Mouse (Mus musculus) kidney, embryonic 15.5 days (tissue): ENCODE data around the gene Gm26657. TPM values are rescaled to one million over a fixed set of nuclear protein-coding genes. Genes with fewer than 3 reads are reported as not detected.

Experiments
- ATAC-seq: fragments of 200-750 bp; cut with Nextera tagmentation; replicated peaks from 2 replicates; pipeline ENCODE4 v1.8.0; 2017; ENCODE audit warnings: moderate TSS enrichment; ENCODE audit not compliant: low FRiP score
- H3K27ac ChIP-seq: fragments of 300-500 bp; sonication (generic); 2 replicates; pipeline ENCODE4 v1.5.1; 2015; ENCODE audit warnings: mild to moderate bottlenecking, inconsistent platforms
- H3K27me3 ChIP-seq: fragments of 300-500 bp; sonication (generic); 2 replicates; pipeline ENCODE4 v1.6.1; 2015; ENCODE audit warnings: inconsistent platforms
- H3K36me3 ChIP-seq: fragments of 300-500 bp; sonication (generic); 2 replicates; pipeline ENCODE4 v1.6.1; 2015; ENCODE audit warnings: inconsistent platforms
- H3K4me1 ChIP-seq: fragments of 300-500 bp; sonication (generic); 2 replicates; pipeline ENCODE4 v1.6.1; 2015; ENCODE audit warnings: inconsistent platforms
- H3K4me2 ChIP-seq: fragments of 300-500 bp; sonication (generic); 2 replicates; pipeline ENCODE4 v1.6.1; 2015; ENCODE audit warnings: moderate library complexity, mild to moderate bottlenecking, inconsistent platforms
- H3K4me3 ChIP-seq: fragments of 300-500 bp; sonication (generic); replicated peaks from 2 replicates; pipeline ENCODE4 v1.5.1; 2015; ENCODE audit warnings: mild to moderate bottlenecking, inconsistent platforms
- H3K9ac ChIP-seq: fragments of 300-500 bp; sonication (generic); 2 replicates; pipeline ENCODE4 v1.6.1; 2015; ENCODE audit warnings: mild to moderate bottlenecking, inconsistent platforms
- H3K9me3 ChIP-seq: fragments of 300-500 bp; sonication (generic); replicated peaks from 2 replicates; pipeline ENCODE4 v1.6.1; 2016; ENCODE audit warnings: inconsistent platforms
- WGBS: fragments of 180-500 bp; shearing (Covaris S2); methylation state at CpG from one replicate; pipeline ENCODE4 v1.1.7; 2015; ENCODE audit warnings: mixed read lengths; 5-methylcytosine and 5-hydroxymethylcytosine counted together
- polyA plus RNA-seq: library from polyadenylated mRNA; unstranded; fragments of >200 nt; fragmentation: Nextera tagmentation; extraction: Ambion mirVana; gene quantifications from 2 replicates; pipeline ENCODE4 v1.2.1, GENCODE M21; 2015

The Gm26657 gene
- polyA plus RNA-seq, 1 experiment from 2014 or later, result not detected

DNA sequence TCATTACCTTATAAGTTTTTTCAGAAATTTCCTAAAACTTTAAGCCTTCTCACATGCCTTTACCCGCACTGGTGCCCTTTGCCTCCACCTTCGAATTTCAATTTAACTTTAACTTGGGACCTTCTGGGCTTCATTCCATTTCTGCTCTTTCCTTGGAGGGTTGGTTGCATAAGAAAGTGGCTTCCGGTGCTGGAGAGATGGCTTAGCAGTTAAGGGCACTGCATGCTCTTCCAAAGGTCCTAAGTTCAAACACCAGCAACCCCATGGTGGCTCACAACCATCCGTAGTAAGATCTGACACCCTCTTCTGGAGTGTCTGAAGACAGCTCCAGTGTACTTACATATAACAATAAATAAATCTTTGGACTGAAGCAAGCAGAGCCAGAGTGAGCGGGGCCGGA is 16.6 kb upstream of the Gm26657 start:
- 90% methylated on average over 6 of the region's 6 CpGs for WGBS
- Histone ChIP-seq H3K4me1 (peaks cover 11% of the 10 kb centered on the region; the same call in 1 of the 2 replicates), H3K27ac (no peak overlapping the region), H3K36me3 (no peaks in the 10 kb centered on the region), H3K27me3 (no peaks in the 10 kb centered on the region), H3K9me3 (no peaks in the 10 kb centered on the region), H3K9ac (no peak overlapping the region), H3K4me3 (no peak overlapping the region), H3K4me2 (no peak overlapping the region)
- no peak for ATAC-seq

DNA sequence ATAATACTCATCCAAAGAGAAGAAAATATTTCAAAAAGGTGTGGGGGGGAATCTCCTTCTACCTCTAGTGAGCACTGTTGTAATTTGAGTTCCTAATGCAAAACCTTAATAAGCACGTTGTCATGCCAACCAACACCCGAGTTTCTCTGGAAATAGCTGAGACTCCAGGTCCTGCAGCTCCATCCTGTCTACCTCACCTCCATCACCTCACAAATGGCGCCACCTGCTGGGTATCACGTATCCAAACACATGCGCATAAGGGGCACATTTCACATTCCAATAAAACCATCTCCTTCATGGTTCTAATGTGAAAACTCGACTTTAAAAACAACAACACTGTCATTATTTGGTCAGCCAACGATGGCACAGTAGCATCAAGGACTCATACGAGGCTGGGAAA is 14.0 kb upstream of the Gm26657 start:
- Histone ChIP-seq H3K4me3 (no peak overlapping the region), H3K27me3 (no peaks in the 10 kb centered on the region), H3K9ac (no peak overlapping the region), H3K9me3 (no peaks in the 10 kb centered on the region), H3K27ac (no peak overlapping the region), H3K4me1 (no peaks in the 10 kb centered on the region), H3K4me2 (no peak overlapping the region), H3K36me3 (no peaks in the 10 kb centered on the region)
- WGBS, result 62% methylated on average over 8 of the region's 8 CpGs
- no peak for ATAC-seq

DNA sequence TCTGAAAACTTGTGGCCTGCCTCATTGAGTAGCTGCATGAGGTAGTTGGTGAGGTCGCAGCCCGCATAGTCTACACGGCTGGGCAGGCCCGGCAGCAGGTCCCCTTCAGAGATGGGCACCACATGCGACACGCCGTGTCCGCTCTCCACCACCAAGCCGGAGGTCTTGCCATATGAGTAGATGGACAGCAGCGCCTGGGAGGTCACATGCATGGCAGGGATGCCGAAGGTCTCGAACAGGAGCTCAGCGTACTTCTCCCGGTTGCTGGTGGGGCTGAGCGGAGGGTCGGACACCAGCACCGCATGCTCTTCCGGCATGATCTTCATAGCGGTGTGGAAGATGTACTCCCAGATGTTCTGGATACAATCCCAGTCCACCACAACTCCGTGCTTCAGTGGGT is 741 bp downstream of the Gm26657 start:
- no peaks in the 10 kb centered on the region for H3K4me1 ChIP-seq
- no peak overlapping the region for H3K4me2 ChIP-seq
- H3K9ac ChIP-seq, result no peak overlapping the region
- no peaks in the 10 kb centered on the region for H3K9me3 ChIP-seq
- H3K4me3 ChIP-seq, result no peak overlapping the region
- H3K27me3 ChIP-seq, result no peaks in the 10 kb centered on the region
- 93% methylated on average over 20 of the region's 20 CpGs for WGBS
- peaks cover 17% of the 10 kb centered on the region; the same call in 1 of the 2 replicates for H3K36me3 ChIP-seq
- no peak for ATAC-seq
- H3K27ac ChIP-seq, result no peak overlapping the region

DNA sequence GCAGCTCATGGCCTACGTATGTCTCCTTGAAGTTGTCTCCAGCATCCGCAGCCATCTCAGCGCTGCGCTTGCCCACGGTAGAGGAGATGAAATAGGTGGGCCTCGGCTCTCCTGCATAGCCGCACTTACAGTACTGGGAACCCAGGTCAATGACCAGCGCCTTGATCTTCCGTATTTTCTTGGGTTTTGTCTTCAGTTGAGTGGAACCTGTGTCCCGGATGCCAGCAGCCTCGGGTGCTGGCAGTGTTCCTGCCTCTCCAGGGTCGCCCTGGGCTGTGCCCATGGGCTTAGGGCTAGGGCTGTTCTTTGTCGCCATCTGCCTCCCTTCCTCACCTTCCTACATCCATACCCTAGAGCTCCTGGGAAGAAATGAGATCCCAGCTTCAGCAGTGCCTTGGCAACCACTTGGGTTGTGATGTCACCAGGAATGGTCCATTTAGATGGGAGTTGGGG is 1.2 kb downstream of the Gm26657 start, which contains the start of gene Actl7b:
TSS of gene Actl7b (minus strand) at position 403 of the 453 bp plus-strand sequence.
- WGBS, result 95% methylated on average over 13 of the region's 13 CpGs
- no peaks in the 10 kb centered on the region for H3K9me3 ChIP-seq
- H3K4me1 ChIP-seq, result no peaks in the 10 kb centered on the region
- ATAC-seq, result no peak
- H3K36me3 ChIP-seq, result peaks cover 17% of the 10 kb centered on the region
- H3K9ac ChIP-seq, result no peak within 1 kb of the TSS
- H3K4me2 ChIP-seq, result no peak within 1 kb of the TSS
- no peaks in the 10 kb centered on the region for H3K27me3 ChIP-seq
- H3K4me3 ChIP-seq, result no peak within 1 kb of the TSS
- no peak within 1 kb of the TSS for H3K27ac ChIP-seq

DNA sequence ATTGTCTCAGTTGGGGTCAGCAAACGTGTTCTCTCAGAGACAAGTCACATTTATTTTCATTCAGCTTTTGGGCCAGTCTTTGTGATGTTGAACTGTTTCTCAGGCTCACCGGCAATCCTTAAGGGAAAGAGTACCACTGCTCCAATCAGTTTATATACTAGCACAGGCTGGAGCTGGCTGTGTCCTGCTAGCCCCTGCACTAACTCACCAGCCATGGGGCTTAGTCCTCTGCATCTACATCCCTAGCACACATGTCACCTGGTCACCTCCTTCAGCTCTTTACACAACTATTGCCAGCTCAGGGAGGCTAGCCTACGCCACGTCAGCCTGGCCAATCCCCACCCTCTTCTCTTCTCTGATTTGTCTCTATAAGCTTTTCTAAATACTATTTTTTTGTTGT is 2.8 kb downstream of the Gm26657 start:
- 90% methylated on average over 4 of the region's 4 CpGs for WGBS
- Histone ChIP-seq H3K4me1 (no peaks in the 10 kb centered on the region), H3K9me3 (no peaks in the 10 kb centered on the region), H3K36me3 (peaks cover 29% of the 10 kb centered on the region), H3K27ac (no peak overlapping the region), H3K9ac (no peak overlapping the region), H3K4me3 (no peak overlapping the region), H3K4me2 (no peak overlapping the region), H3K27me3 (no peaks in the 10 kb centered on the region)
- no peak for ATAC-seq

DNA sequence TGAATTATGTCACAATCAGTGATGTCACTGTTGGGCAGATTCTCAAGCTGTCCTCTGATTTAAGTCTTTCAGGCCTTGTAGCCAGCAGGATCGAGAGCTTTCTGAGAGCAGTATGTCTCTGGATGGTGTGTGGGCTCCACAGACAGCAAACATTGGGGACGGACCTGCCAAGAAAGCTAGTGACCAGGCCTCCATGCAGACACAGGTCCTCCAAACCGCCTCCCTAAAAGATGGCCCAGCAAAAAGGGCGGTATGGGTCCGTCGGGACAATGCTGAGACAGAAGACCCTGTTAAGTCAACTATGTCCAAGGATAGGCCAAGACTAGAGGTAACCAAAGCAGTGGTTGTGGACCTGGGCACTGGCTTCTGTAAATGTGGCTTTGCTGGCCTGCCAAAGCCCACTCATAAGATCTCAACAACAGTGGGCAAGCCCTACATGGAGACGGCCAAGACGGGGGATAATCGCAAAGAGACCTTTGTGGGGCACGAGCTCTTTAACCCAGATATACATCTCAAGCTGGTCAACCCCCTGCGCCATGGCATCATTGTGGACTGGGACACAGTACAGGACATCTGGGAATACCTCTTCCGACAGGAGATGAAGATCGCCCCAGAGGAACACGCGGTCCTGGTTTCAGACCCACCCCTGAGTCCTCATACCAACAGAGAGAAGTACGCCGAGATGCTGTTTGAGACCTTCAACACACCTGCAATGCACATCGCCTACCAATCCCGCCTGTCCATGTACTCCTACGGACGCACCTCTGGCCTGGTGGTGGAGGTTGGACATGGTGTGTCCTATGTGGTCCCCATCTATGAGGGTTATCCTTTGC is 3.7 kb downstream of the Gm26657 start, which contains the start of gene Actl7a:
TSS of gene Actl7a (plus strand) at position 51 of the 833 bp plus-strand sequence.
- H3K36me3 ChIP-seq, result peaks cover 37% of the 10 kb centered on the region
- H3K4me1 ChIP-seq, result no peaks in the 10 kb centered on the region
- no peaks in the 10 kb centered on the region for H3K9me3 ChIP-seq
- no peaks in the 10 kb centered on the region for H3K27me3 ChIP-seq
- no peak within 1 kb of the TSS for H3K27ac ChIP-seq
- H3K4me2 ChIP-seq, result no peak within 1 kb of the TSS
- WGBS, result 97% methylated on average over 21 of the region's 21 CpGs
- no peak for ATAC-seq
- H3K4me3 ChIP-seq, result no peak within 1 kb of the TSS
- H3K9ac ChIP-seq, result no peak within 1 kb of the TSS

DNA sequence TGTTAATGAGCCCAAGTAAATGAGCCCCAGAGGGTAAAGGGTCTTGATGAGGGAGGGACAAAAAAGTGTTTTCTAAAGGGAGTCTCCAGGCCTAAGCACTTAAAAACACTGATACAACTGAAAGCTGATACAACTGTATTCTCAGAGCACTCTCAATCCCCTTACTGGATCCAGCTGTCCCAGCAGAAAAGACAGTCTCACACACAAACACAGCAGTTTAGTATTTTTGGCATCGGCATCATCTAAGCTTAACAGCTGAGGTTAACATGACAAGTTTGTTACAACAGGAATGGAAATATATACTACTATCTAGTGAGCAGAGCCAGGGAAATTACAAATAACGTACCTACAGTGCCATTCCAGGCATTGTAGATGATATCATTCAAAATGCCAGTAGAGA is 6.5 kb downstream of the Gm26657 start:
- H3K9ac ChIP-seq, result no peak overlapping the region
- H3K27me3 ChIP-seq, result no peaks in the 10 kb centered on the region
- ATAC-seq, result no peak
- H3K4me3 ChIP-seq, result no peak overlapping the region
- peaks cover 63% of the 10 kb centered on the region for H3K36me3 ChIP-seq
- WGBS, result 74% methylated on average over 2 of the region's 2 CpGs
- H3K4me1 ChIP-seq, result no peaks in the 10 kb centered on the region
- no peak overlapping the region for H3K4me2 ChIP-seq
- no peaks in the 10 kb centered on the region for H3K9me3 ChIP-seq
- H3K27ac ChIP-seq, result no peak overlapping the region

DNA sequence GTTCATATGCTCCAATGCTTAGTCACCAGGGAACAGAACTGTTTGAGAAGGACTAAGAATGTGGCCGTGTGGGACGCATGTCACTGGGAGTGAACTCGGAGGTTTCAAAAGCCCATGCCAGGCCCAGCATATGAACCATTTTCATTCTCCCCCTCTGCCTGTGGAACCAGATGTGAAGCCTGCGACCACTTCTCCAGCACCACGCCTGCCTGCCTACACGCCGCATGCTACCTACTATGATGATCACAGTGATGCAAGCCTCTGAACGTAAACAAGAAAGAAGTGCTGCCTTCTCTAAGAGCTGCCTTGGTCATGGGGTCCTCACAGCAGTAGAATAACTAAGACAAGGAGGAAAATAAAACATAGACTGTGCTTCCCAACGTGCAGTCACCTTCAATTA is 7.6 kb downstream of the Gm26657 start:
- no peaks in the 10 kb centered on the region for H3K9me3 ChIP-seq
- H3K27me3 ChIP-seq, result no peaks in the 10 kb centered on the region
- no peak overlapping the region for H3K4me2 ChIP-seq
- ATAC-seq, result no peak
- H3K4me3 ChIP-seq, result no peak overlapping the region
- 94% methylated on average over 9 of the region's 9 CpGs for WGBS
- H3K4me1 ChIP-seq, result no peaks in the 10 kb centered on the region
- H3K36me3 ChIP-seq, result peaks cover 71% of the 10 kb centered on the region
- no peak overlapping the region for H3K27ac ChIP-seq
- H3K9ac ChIP-seq, result no peak overlapping the region

DNA sequence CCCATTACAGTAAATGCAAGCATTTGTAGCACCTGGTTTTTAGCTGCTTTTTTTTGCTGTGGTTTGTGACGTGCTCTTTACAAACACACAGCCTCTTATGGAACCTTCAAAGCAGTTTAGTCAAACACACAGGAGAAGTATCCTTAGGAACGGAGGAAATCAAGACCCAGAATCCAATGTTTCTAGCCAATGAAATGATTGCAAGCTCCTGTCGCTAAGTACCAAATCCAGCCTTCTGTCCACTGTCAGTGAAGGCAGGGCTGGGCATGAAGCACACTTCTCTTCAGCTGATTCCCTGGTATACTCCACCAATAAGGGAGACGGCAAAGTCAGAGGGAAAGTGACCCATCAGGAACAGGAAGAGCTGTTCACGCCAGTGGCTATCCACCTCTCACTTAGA is 16.2 kb downstream of the Gm26657 start:
- Histone ChIP-seq H3K9me3 (no peaks in the 10 kb centered on the region), H3K27ac (no peak overlapping the region), H3K4me3 (no peak overlapping the region), H3K9ac (no peak overlapping the region), H3K36me3 (peaks cover 96% of the 10 kb centered on the region), H3K27me3 (no peaks in the 10 kb centered on the region), H3K4me1 (no peaks in the 10 kb centered on the region), H3K4me2 (no peak overlapping the region)
- WGBS, result 92% methylated on average over 5 of the region's 5 CpGs
- no peak for ATAC-seq

DNA sequence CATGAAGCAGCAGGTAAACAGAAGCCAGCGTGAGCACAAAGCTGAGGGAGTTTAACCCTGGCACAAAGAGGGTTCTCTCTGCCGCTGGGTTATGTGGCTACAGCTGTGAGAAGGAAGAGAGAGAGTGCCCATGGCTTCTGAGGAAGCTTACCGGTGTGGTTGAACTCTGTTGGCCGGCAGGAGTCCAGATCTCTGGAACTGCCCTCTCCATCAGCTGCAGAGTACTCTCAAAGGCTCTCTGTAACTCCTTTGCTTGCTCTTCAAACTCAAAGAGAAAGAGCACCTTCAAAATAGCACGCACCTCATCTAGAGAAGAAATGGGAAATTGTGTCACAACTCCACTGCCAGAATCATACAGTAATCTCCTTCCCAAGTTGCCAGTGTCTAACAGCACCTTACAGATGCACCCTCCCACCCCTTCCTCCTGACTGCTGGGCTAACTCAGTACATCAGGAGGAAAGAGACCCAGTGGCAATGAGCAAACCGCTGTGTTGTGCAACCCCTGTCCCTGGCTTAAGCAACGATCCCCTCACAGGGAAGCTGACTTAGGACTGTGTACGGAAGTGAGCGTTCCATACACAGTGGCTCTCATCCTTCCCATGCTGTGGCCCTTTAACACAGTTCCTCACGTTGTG is 17.2 kb downstream of the Gm26657 start:
- H3K4me1 ChIP-seq, result no peaks in the 10 kb centered on the region
- no peak for ATAC-seq
- H3K9me3 ChIP-seq, result no peaks in the 10 kb centered on the region
- no peak overlapping the region for H3K9ac ChIP-seq
- no peak overlapping the region for H3K4me2 ChIP-seq
- WGBS, result 92% methylated on average over 10 of the region's 10 CpGs
- peaks cover 96% of the 10 kb centered on the region for H3K36me3 ChIP-seq
- H3K4me3 ChIP-seq, result no peak overlapping the region
- no peaks in the 10 kb centered on the region for H3K27me3 ChIP-seq
- H3K27ac ChIP-seq, result no peak overlapping the region

DNA sequence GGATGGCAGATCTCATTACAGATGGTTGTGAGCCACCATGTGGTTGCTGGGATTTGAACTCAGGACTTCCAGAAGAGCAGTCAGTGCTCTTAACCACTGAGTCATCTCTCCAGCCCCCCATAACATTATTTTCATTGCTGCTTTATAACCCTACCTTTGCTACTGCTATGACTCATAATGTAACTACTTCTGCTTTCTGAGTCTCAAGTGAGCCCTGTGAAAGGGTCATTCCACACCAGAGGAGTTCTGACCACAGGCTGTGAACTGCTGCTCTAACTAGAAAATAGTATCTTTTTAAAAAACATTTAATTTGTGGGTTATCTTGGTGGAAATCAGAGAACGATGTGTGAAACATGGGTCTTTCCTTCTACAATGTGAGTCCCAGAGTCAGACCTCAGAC is 17.8 kb downstream of the Gm26657 start:
- Histone ChIP-seq H3K4me2 (no peak overlapping the region), H3K4me3 (no peak overlapping the region), H3K9ac (no peak overlapping the region), H3K36me3 (peaks cover 99% of the 10 kb centered on the region), H3K27me3 (no peaks in the 10 kb centered on the region), H3K9me3 (no peaks in the 10 kb centered on the region), H3K27ac (no peak overlapping the region), H3K4me1 (no peaks in the 10 kb centered on the region)
- no peak for ATAC-seq
- 100% methylated on average over 1 of the region's 1 CpGs for WGBS

DNA sequence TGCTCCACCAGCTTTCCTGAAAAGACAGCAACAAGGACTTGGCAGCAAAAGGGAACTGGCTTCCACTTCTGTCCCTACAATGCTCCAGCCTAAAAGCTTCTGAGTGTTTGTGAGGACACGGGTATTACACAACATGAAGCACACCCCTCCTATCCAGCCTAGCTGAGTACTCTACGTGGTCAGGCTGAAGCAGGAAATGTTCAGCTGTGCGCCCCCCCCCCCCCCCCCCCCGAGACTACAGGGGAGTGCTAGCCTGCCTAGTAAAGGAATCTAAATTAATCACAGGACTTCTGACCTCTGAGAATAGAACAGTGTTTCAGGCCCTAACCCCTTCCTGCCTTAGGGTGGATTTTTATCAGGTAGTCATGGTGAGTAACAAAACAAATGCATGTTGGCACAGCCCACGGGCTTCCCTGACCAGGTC is 28.0 kb downstream of the Gm26657 start:
- H3K4me2 ChIP-seq, result no peak overlapping the region
- H3K9me3 ChIP-seq, result no peaks in the 10 kb centered on the region
- no peak overlapping the region for H3K9ac ChIP-seq
- no peaks in the 10 kb centered on the region for H3K4me1 ChIP-seq
- ATAC-seq, result no peak
- no peak overlapping the region for H3K27ac ChIP-seq
- no peak overlapping the region for H3K4me3 ChIP-seq
- 70% methylated on average over 5 of the region's 5 CpGs for WGBS
- H3K36me3 ChIP-seq, result peaks cover 97% of the 10 kb centered on the region
- no peaks in the 10 kb centered on the region for H3K27me3 ChIP-seq
